Mouse (Mus musculus) stomach, embryonic 16.5 days (tissue): ENCODE data around the gene Tspan15. TPM values are rescaled to one million over a fixed set of nuclear protein-coding genes. Genes with fewer than 3 reads are reported as not detected.

Experiments
- ATAC-seq: fragments of 200-750 bp; cut with Nextera tagmentation; 2 replicates; pipeline ENCODE4 v1.8.0; 2017; ENCODE audit warnings: moderate number of reproducible peaks, moderate TSS enrichment; ENCODE audit not compliant: insufficient read depth, low FRiP score
- H3K27ac ChIP-seq: fragments of 300-500 bp; sonication (generic); 2 replicates; pipeline ENCODE4 v1.5.1; 2014; ENCODE audit warnings: low read length
- H3K27me3 ChIP-seq: fragments of 300-500 bp; sonication (generic); 2 replicates; pipeline ENCODE4 v1.6.1; 2014; ENCODE audit warnings: low read length, control low read depth, mixed read lengths; ENCODE audit not compliant: control insufficient read depth, insufficient read depth
- H3K36me3 ChIP-seq: fragments of 300-500 bp; sonication (generic); 2 replicates; pipeline ENCODE4 v1.6.1; 2014; ENCODE audit warnings: low read length; ENCODE audit not compliant: control insufficient read depth, insufficient read depth
- H3K4me1 ChIP-seq: fragments of 300-500 bp; sonication (generic); 2 replicates; pipeline ENCODE4 v1.6.1; 2014; ENCODE audit warnings: low read length, control low read depth, mixed read lengths; ENCODE audit not compliant: control insufficient read depth, insufficient read depth
- H3K4me2 ChIP-seq: fragments of 300-500 bp; sonication (generic); 2 replicates; pipeline ENCODE4 v1.6.1; 2014; ENCODE audit warnings: low read depth, low read length, mixed read lengths
- H3K4me3 ChIP-seq: fragments of 300-500 bp; sonication (generic); replicated peaks from 2 replicates; pipeline ENCODE4 v1.5.1; 2014; ENCODE audit warnings: mild to moderate bottlenecking, low read length
- H3K9ac ChIP-seq: fragments of 300-500 bp; sonication (generic); 2 replicates; pipeline ENCODE4 v1.6.1; 2014; ENCODE audit warnings: low read length
- H3K9me3 ChIP-seq: fragments of 300-500 bp; sonication (generic); replicated peaks from 2 replicates; pipeline ENCODE4 v1.6.1; 2016; ENCODE audit warnings: low read length, control low read depth; ENCODE audit not compliant: control insufficient read depth
- WGBS: fragments of 180-500 bp; shearing (Covaris S2); extraction: QIAGEN DNeasy Blood & Tissue Kit; methylation state at CpG from one replicate; pipeline ENCODE4 v1.1.7; 2014; 5-methylcytosine and 5-hydroxymethylcytosine counted together
- polyA plus RNA-seq: library from polyadenylated mRNA; unstranded; fragments of >200 nt; fragmentation: Nextera tagmentation; extraction: Ambion mirVana; gene quantifications from 2 replicates; pipeline ENCODE4 v1.2.1, GENCODE M21; 2015

The Tspan15 gene
- polyA plus RNA-seq, 1 experiment from 2014 or later = 65.5 TPM

GRCm38 (mm10) chr10:62173941-62174448 lies 57.1 kb downstream of the Tspan15 start:
- Histone ChIP-seq H3K9me3 (no peaks in the 10 kb centered on the region), H3K4me1 (0 out of 2 replicates have a peak, but pooled peaks cover 6% of the 10 kb centered on the region), H3K4me3 (no peak overlapping the region), H3K4me2 (no peak overlapping the region), H3K36me3 (no peaks in the 10 kb centered on the region), H3K9ac (no peak overlapping the region), H3K27ac (no peak overlapping the region), H3K27me3 (no peaks in the 10 kb centered on the region)
- 36% methylated on average over 9 of the region's 9 CpGs for WGBS
- ATAC-seq = no peak

DNA sequence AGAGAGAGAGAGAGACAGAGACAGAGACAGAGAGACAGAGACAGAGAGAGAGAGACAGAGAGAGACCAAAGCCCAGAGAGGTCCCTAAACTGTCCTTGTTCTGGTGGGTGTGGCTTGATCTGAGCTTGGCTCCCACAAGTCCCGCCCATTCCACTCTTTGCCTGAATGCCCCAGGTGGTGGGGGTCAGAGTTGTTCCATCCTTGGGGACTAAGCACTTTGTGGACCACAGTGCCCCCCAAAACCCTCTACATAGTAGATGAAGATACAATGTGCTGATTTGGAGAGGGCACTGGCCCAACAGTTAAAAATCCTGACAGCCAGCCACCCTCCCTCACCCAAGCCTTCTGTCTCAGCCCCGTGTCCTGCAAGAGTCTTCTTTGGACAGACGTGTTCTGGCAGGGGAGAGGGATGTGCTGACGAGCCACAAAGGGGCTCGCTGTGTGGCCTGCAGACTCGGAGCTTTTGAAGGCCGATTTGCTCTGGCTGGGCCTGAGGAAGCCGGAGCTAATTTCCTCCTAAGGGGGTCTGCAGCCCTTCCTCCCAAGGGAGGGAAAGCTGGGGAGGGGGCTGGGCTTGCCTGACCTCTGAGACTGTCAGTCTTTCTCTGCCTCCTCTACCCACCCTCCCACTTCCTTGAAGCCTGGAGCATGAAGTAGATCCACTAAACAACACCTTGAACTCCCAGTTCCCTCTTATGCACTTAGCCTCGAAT lies 58.1 kb downstream of the Tspan15 start:
- no peak overlapping the region for H3K4me2 ChIP-seq
- no peak overlapping the region for H3K9ac ChIP-seq
- no peak overlapping the region for H3K27ac ChIP-seq
- H3K36me3 ChIP-seq = no peaks in the 10 kb centered on the region
- H3K9me3 ChIP-seq = no peaks in the 10 kb centered on the region
- H3K4me3 ChIP-seq = no peak overlapping the region
- no peaks in the 10 kb centered on the region for H3K27me3 ChIP-seq
- ATAC-seq = 0 out of 2 replicates have a peak, but pooled peaks have one; percentile 37
- 16% methylated on average over 9 of the region's 9 CpGs for WGBS
- 0 out of 2 replicates have a peak, but pooled peaks cover 6% of the 10 kb centered on the region for H3K4me1 ChIP-seq

DNA sequence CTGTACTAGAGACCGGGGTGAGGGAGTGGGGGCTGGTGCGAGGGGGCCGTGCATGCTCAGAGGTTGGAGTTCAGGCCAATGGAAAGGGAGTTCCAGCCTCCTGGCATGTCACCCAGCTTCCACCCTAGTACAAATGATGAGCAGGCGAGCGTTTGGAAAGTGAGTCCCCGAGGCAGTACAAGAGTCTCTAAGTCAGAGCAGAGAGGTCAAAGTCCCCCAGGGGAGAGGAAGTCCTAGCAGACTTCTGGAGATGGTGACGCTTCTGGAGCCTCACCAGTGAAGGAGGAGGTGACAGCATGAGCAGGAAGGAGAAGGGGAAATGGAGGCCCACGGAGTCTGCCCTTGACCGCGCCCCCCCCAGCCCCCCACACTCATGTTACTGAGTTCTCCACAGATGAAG lies 68.6 kb downstream of the Tspan15 start:
- Histone ChIP-seq H3K4me2 (no peak overlapping the region), H3K27me3 (no peaks in the 10 kb centered on the region), H3K9ac (no peak overlapping the region), H3K4me3 (no peak overlapping the region), H3K4me1 (no peaks in the 10 kb centered on the region), H3K27ac (no peak overlapping the region), H3K36me3 (no peaks in the 10 kb centered on the region), H3K9me3 (no peaks in the 10 kb centered on the region; the same call in 1 of the 2 replicates)
- ATAC-seq = no peak
- WGBS = 53% methylated on average over 10 of the region's 10 CpGs

GRCm38 (mm10) chr10:62149929-62150328 lies 81.1 kb downstream of the Tspan15 start:
- Histone ChIP-seq H3K4me2 (no peak overlapping the region), H3K27ac (no peak overlapping the region), H3K4me3 (no peak overlapping the region), H3K27me3 (no peaks in the 10 kb centered on the region), H3K4me1 (no peaks in the 10 kb centered on the region), H3K9me3 (no peaks in the 10 kb centered on the region), H3K9ac (no peak overlapping the region), H3K36me3 (no peaks in the 10 kb centered on the region)
- 54% methylated on average over 7 of the region's 7 CpGs for WGBS
- no peak for ATAC-seq

- Histone ChIP-seq H3K4me1 (no peaks in the 10 kb centered on the region), H3K36me3 (no peaks in the 10 kb centered on the region), H3K9me3 (no peaks in the 10 kb centered on the region), H3K4me2 (no peak overlapping the region), H3K4me3 (no peak overlapping the region), H3K9ac (no peak overlapping the region), H3K27me3 (no peaks in the 10 kb centered on the region), H3K27ac (no peak overlapping the region)
- 59% methylated on average over 12 of the region's 12 CpGs for WGBS
- ATAC-seq = no peak
Measured at GRCm38 (mm10) chr10:62147466-62148248, 83.4 kb downstream of the Tspan15 start.

DNA sequence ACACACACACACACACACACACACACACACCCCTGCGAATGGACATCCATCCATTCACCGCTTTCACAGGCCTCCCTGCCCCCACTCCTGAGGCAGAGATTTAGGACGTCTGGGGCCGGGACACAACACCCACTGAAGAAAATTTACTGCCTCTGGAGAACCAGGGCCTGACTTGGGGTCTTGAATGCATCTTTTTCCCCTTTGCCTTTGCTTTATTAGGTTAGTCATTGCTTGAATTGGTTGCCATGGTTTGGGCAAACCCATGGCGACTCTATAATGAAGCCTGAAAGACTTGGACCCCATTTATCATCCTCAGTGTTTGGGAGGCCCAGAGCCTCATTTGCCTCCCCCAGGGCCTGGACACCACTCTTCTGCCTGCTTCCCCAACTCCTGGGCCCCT lies 85.1 kb downstream of the Tspan15 start:
- Histone ChIP-seq H3K9ac (no peak overlapping the region), H3K9me3 (no peaks in the 10 kb centered on the region), H3K27ac (no peak overlapping the region), H3K36me3 (no peaks in the 10 kb centered on the region), H3K4me1 (no peaks in the 10 kb centered on the region), H3K4me3 (no peak overlapping the region), H3K4me2 (no peak overlapping the region), H3K27me3 (no peaks in the 10 kb centered on the region)
- no peak for ATAC-seq
- 65% methylated on average over 5 of the region's 5 CpGs for WGBS

GRCm38 (mm10) chr10:62143820-62144219 lies 87.2 kb downstream of the Tspan15 start, which contains the start of gene Fam241b:
Fam241b (minus strand) TSS chr10:62143920.
- Histone ChIP-seq H3K4me2 (no peak within 1 kb of the TSS), H3K4me3 (no peak within 1 kb of the TSS), H3K9me3 (no peaks in the 10 kb centered on the region), H3K4me1 (no peaks in the 10 kb centered on the region), H3K36me3 (no peaks in the 10 kb centered on the region), H3K27me3 (no peaks in the 10 kb centered on the region), H3K9ac (no peak within 1 kb of the TSS), H3K27ac (no peak within 1 kb of the TSS)
- 46% methylated on average over 8 of the region's 8 CpGs for whole genome bisulfite sequencing
- ATAC-seq = no peak

GRCm38 (mm10) chr10:62138040-62138439 lies 93.0 kb downstream of the Tspan15 start:
- no peak overlapping the region for H3K9ac ChIP-seq
- H3K4me2 ChIP-seq = no peak overlapping the region
- no peaks in the 10 kb centered on the region for H3K9me3 ChIP-seq
- H3K4me1 ChIP-seq = peaks cover under 1% of the 10 kb centered on the region; the same call in 1 of the 2 replicates
- H3K36me3 ChIP-seq = no peaks in the 10 kb centered on the region
- no peak for ATAC-seq
- no peak overlapping the region for H3K27ac ChIP-seq
- no peak overlapping the region for H3K4me3 ChIP-seq
- peaks cover 45% of the 10 kb centered on the region for H3K27me3 ChIP-seq
- WGBS = 16% methylated on average over 3 of the region's 3 CpGs

GRCm38 (mm10) chr10:62137150-62137549 lies 93.9 kb downstream of the Tspan15 start:
- no peaks in the 10 kb centered on the region for H3K36me3 ChIP-seq
- peaks cover 54% of the 10 kb centered on the region for H3K27me3 ChIP-seq
- no peaks in the 10 kb centered on the region for H3K9me3 ChIP-seq
- peaks cover 6% of the 10 kb centered on the region; the same call in 1 of the 2 replicates for H3K4me1 ChIP-seq
- H3K4me2 ChIP-seq = no peak overlapping the region
- 13% methylated on average over 4 of the region's 4 CpGs for WGBS
- H3K27ac ChIP-seq = no peak overlapping the region
- H3K4me3 ChIP-seq = no peak overlapping the region
- no peak overlapping the region for H3K9ac ChIP-seq
- ATAC-seq = no peak
